Mouse (Mus musculus) neural tube, embryonic 11.5 days (tissue): Measurements from ENCODE around the gene Arf1. TPM values are rescaled to one million over a fixed set of nuclear protein-coding genes. Genes with fewer than 3 reads are reported as not detected.

Source experiments
- ATAC-seq: fragments of 200-750 bp; cut with Nextera tagmentation; 2 replicates; pipeline ENCODE4 v1.8.0; 2017; ENCODE audit warnings: moderate number of reproducible peaks, mild to moderate bottlenecking, moderate TSS enrichment, moderate library complexity; ENCODE audit not compliant: insufficient read depth, low FRiP score, low TSS enrichment
- DNase-seq: peaks from one replicate; pipeline ENCODE4 v3.0.0-alpha.2; 2015; ENCODE audit warnings: low spot score
- H3K27ac ChIP-seq: fragments of 300-500 bp; sonication (generic); 2 replicates; pipeline ENCODE4 v1.5.1; 2014; ENCODE audit warnings: low read depth, mild to moderate bottlenecking, low read length
- H3K27me3 ChIP-seq: fragments of 300-500 bp; sonication (generic); 2 replicates; pipeline ENCODE4 v1.6.1; 2014; ENCODE audit warnings: mild to moderate bottlenecking, low read length, mixed read lengths; ENCODE audit not compliant: control insufficient read depth, insufficient read depth
- H3K36me3 ChIP-seq: fragments of 300-500 bp; sonication (generic); 2 replicates; pipeline ENCODE4 v1.6.1; 2014; ENCODE audit warnings: mild to moderate bottlenecking, low read length, moderate library complexity, mixed read lengths; ENCODE audit not compliant: control insufficient read depth, insufficient read depth
- H3K4me1 ChIP-seq: fragments of 300-500 bp; sonication (generic); 2 replicates; pipeline ENCODE4 v1.6.1; 2014; ENCODE audit warnings: low read length, mixed read lengths; ENCODE audit not compliant: control insufficient read depth, insufficient read depth
- H3K4me2 ChIP-seq: fragments of 300-500 bp; sonication (generic); 2 replicates; pipeline ENCODE4 v1.6.1; 2014; ENCODE audit warnings: low read depth, mild to moderate bottlenecking, moderate library complexity
- H3K4me3 ChIP-seq: fragments of 300-500 bp; sonication (generic); 2 replicates; pipeline ENCODE4 v1.5.1; 2014; ENCODE audit warnings: low read depth, low read length
- H3K9ac ChIP-seq: fragments of 300-500 bp; sonication (generic); 2 replicates; pipeline ENCODE4 v1.6.1; 2014; ENCODE audit warnings: mild to moderate bottlenecking, low read length
- H3K9me3 ChIP-seq: fragments of 300-500 bp; sonication (generic); 2 replicates; pipeline ENCODE4 v1.6.1; 2016; ENCODE audit warnings: low read length; ENCODE audit not compliant: control insufficient read depth
- WGBS: fragments of 180-500 bp; shearing (Covaris S2); extraction: QIAGEN DNeasy Blood & Tissue Kit; methylation state at CpG from one replicate; pipeline ENCODE4 v1.1.7; 2014; 5-methylcytosine and 5-hydroxymethylcytosine counted together
- polyA plus RNA-seq: library from polyadenylated mRNA; unstranded; fragments of >200 nt; fragmentation: Nextera tagmentation; extraction: Ambion mirVana; gene quantifications from 2 replicates; pipeline ENCODE4 v1.2.1, GENCODE M21; 2014

Gene Arf1
- polyA plus RNA-seq, 1 experiment from 2014 or later: 670 TPM

- Histone ChIP-seq H3K9me3 (no peaks in the 10 kb centered on the region), H3K4me2 (peak overlapping the region; percentile 58), H3K4me3 (peak overlapping the region; percentile 69), H3K4me1 (no peaks in the 10 kb centered on the region), H3K36me3 (no peaks in the 10 kb centered on the region), H3K27me3 (no peaks in the 10 kb centered on the region), H3K27ac (peak overlapping the region; percentile 63), H3K9ac (peak overlapping the region; percentile 53)
- peak; percentile 88 for DNase-seq
- ATAC-seq: peak; percentile 97
- under 1% methylated on average over 57 of the region's 59 CpGs for whole genome bisulfite sequencing
Observed at GRCm38 (mm10) chr11:59191231-59192058, 36.6 kb downstream of the Arf1 start.

DNA sequence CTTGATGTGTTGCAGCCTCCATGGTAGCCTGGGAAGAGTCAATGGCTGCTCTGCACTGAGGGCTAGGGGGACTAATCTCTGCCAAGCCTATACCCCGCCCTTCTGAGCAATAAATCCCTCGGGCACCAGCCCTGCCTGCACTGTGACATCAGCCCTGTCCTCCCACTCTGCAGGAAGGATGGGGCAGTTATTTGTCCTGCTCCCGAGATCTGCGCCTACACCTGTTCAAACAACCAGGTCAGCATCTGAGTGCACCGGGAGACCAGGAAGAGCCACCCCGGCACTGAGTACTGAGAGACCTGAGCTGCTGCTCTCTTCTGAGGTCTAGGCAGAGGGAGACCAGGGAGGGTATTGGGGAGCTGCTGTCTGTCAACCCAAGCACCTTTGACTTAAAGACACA is 40.4 kb downstream of the Arf1 start:
- H3K9ac ChIP-seq: no peak overlapping the region
- H3K4me3 ChIP-seq: no peak overlapping the region
- no peaks in the 10 kb centered on the region for H3K4me1 ChIP-seq
- no peaks in the 10 kb centered on the region for H3K27me3 ChIP-seq
- ATAC-seq (no peak), DNase-seq (no peak)
- no peak overlapping the region for H3K4me2 ChIP-seq
- H3K9me3 ChIP-seq: no peaks in the 10 kb centered on the region
- H3K27ac ChIP-seq: no peak overlapping the region
- peaks cover 4% of the 10 kb centered on the region for H3K36me3 ChIP-seq
- 72% methylated on average over 6 of the region's 6 CpGs for WGBS

DNA sequence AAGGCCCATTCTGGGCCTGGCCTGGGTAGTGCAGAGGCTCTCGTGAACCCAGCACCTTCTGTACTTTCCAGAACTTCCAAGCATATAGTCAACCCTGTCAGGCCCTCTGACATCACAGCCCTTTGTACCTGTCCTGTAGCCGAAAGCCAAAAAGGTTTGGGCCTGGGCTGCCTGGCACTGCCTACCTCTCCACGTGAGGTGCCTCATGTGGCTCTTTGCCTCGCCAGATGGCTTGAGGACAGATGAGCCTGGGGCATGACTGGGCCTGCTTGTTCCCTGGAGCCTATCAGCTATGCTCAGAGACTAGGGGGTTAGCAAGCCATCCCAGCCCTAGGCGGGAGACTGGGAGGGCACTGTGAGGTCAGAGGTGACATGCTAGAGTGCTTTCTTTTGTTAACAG is 42.6 kb downstream of the Arf1 start:
- no peaks in the 10 kb centered on the region for H3K4me1 ChIP-seq
- ATAC-seq (no peak), DNase-seq (no peak)
- H3K9me3 ChIP-seq: no peaks in the 10 kb centered on the region
- H3K9ac ChIP-seq: no peak overlapping the region
- H3K27me3 ChIP-seq: no peaks in the 10 kb centered on the region
- 79% methylated on average over 5 of the region's 5 CpGs for WGBS
- H3K27ac ChIP-seq: no peak overlapping the region
- H3K4me3 ChIP-seq: no peak overlapping the region
- peaks cover 4% of the 10 kb centered on the region for H3K36me3 ChIP-seq
- no peak overlapping the region for H3K4me2 ChIP-seq

GRCm38 (mm10) chr11:59183821-59184220 is 44.2 kb downstream of the Arf1 start:
- ATAC-seq (peak; percentile 23; the same call in 1 of the 2 replicates), DNase-seq (peak; percentile 40)
- peaks cover 2% of the 10 kb centered on the region; the same call in 1 of the 2 replicates for H3K27me3 ChIP-seq
- H3K4me3 ChIP-seq: no peak overlapping the region
- H3K9ac ChIP-seq: no peak overlapping the region
- no peaks in the 10 kb centered on the region for H3K4me1 ChIP-seq
- 53% methylated on average over 3 of the region's 3 CpGs for WGBS
- peaks cover 4% of the 10 kb centered on the region for H3K36me3 ChIP-seq
- H3K4me2 ChIP-seq: no peak overlapping the region
- H3K9me3 ChIP-seq: no peaks in the 10 kb centered on the region
- H3K27ac ChIP-seq: no peak overlapping the region

- H3K9ac ChIP-seq: no peak within 1 kb of the TSS
- H3K27me3 ChIP-seq: peaks cover 11% of the 10 kb centered on the region
- no peak within 1 kb of the TSS for H3K27ac ChIP-seq
- no peak within 1 kb of the TSS for H3K4me2 ChIP-seq
- ATAC-seq (no peak), DNase-seq (no peak)
- 54% methylated on average over 3 of the region's 3 CpGs for WGBS
- H3K4me1 ChIP-seq: no peaks in the 10 kb centered on the region
- peaks cover 4% of the 10 kb centered on the region for H3K36me3 ChIP-seq
- H3K4me3 ChIP-seq: no peak within 1 kb of the TSS
- no peaks in the 10 kb centered on the region for H3K9me3 ChIP-seq
Observed at GRCm38 (mm10) chr11:59182864-59183331, 45.2 kb downstream of the Arf1 start, which contains the start of gene Gjc2. TSS of gene Gjc2 (minus strand) at chr11:59183213.

- Histone ChIP-seq H3K36me3 (no peaks in the 10 kb centered on the region), H3K27ac (no peak overlapping the region), H3K4me2 (no peak overlapping the region), H3K27me3 (peaks cover 48% of the 10 kb centered on the region), H3K4me1 (no peaks in the 10 kb centered on the region), H3K9me3 (no peaks in the 10 kb centered on the region), H3K9ac (no peak overlapping the region), H3K4me3 (no peak overlapping the region)
- ATAC-seq (no peak), DNase-seq (no peak)
- 8% methylated on average over 30 of the region's 34 CpGs for WGBS
Observed at GRCm38 (mm10) chr11:59176921-59177320, 51.1 kb downstream of the Arf1 start.

- DNase-seq (no peak), ATAC-seq (no peak)
- Histone ChIP-seq H3K9me3 (no peaks in the 10 kb centered on the region), H3K36me3 (no peaks in the 10 kb centered on the region), H3K27me3 (peaks cover 48% of the 10 kb centered on the region), H3K4me1 (no peaks in the 10 kb centered on the region), H3K4me2 (no peak overlapping the region), H3K27ac (no peak overlapping the region), H3K4me3 (no peak overlapping the region), H3K9ac (no peak overlapping the region)
- WGBS: 3% methylated on average over 45 of the region's 48 CpGs
Observed at GRCm38 (mm10) chr11:59176475-59176874, 51.6 kb downstream of the Arf1 start.

- WGBS: 65% methylated on average over 6 of the region's 6 CpGs
- Histone ChIP-seq H3K27ac (no peak overlapping the region), H3K36me3 (no peaks in the 10 kb centered on the region), H3K4me2 (no peak overlapping the region), H3K27me3 (peaks cover 48% of the 10 kb centered on the region), H3K9me3 (no peaks in the 10 kb centered on the region), H3K4me3 (no peak overlapping the region), H3K9ac (no peak overlapping the region), H3K4me1 (no peaks in the 10 kb centered on the region)
- ATAC-seq: no peak
- no peak for DNase-seq
Observed at GRCm38 (mm10) chr11:59174189-59174838, 53.8 kb downstream of the Arf1 start.
